Mouse (Mus musculus) C2C12 (cell line): ENCODE data around the gene Dhx37. TPM values are rescaled to one million over a fixed set of nuclear protein-coding genes. Genes with fewer than 3 reads are reported as not detected.

ENCODE experiments used
- H3K27me3 ChIP-seq: one replicate; pipeline ENCODE4 v1.6.1; 2011; ENCODE audit not compliant: control insufficient read depth, insufficient read depth, insufficient read length
- H3K36me3 ChIP-seq: one replicate; pipeline ENCODE4 v1.6.1; 2011; ENCODE audit not compliant: control insufficient read depth, insufficient read depth
- H3K4me3 ChIP-seq: one replicate; pipeline ENCODE4 v1.5.1; 2011; ENCODE audit warnings: mild to moderate bottlenecking, control low read depth; ENCODE audit not compliant: poor library complexity, insufficient read depth, severe bottlenecking
- H3K79me2 ChIP-seq: one replicate; pipeline ENCODE4 v1.6.1; 2011; ENCODE audit not compliant: control insufficient read depth, insufficient read depth
- H3K79me3 ChIP-seq: one replicate; pipeline ENCODE4 v1.6.1; 2011; ENCODE audit warnings: low read depth, control low read depth
- H3ac ChIP-seq: one replicate; pipeline ENCODE3; 2011; ENCODE audit warnings: low read depth; ENCODE audit not compliant: control insufficient read depth, insufficient read length
- CEBPB ChIP-seq: IDR thresholded peaks from one replicate; pipeline ENCODE4 v1.6.1; 2011; ENCODE audit warnings: low read depth, mild to moderate bottlenecking, control low read depth, moderate library complexity
- CTCF ChIP-seq: IDR thresholded peaks from one replicate; pipeline ENCODE4 v1.5.1; 2011; ENCODE audit not compliant: control insufficient read depth, insufficient read depth, insufficient read length
- FOSL1 ChIP-seq: IDR thresholded peaks from one replicate; pipeline ENCODE4 v1.8.0; 2011; ENCODE audit warnings: mild to moderate bottlenecking, low read length; ENCODE audit not compliant: poor library complexity, insufficient read depth, severe bottlenecking
- MAX ChIP-seq: IDR thresholded peaks from one replicate; pipeline ENCODE4 v1.6.1; 2011; ENCODE audit warnings: mild to moderate bottlenecking, control low read depth
- MYOD1 ChIP-seq: IDR thresholded peaks from one replicate; pipeline ENCODE4 v1.6.1; 2011; ENCODE audit warnings: low read depth; ENCODE audit not compliant: control insufficient read depth, insufficient read length
- MYOG ChIP-seq: IDR thresholded peaks from one replicate; pipeline ENCODE4 v1.6.1; 2011; ENCODE audit not compliant: control insufficient read depth, insufficient read length; ENCODE audit errors: extremely low read depth
- USF1 ChIP-seq: IDR thresholded peaks from one replicate; pipeline ENCODE4 v1.6.1; 2011; ENCODE audit warnings: low read depth, mild to moderate bottlenecking, control low read depth, moderate library complexity
- polyA plus RNA-seq: library from polyadenylated mRNA; unstranded; fragments of >200 nt; fragmentation: generic; extraction: Trizol; gene quantifications from one replicate; pipeline ENCODE4 v1.2.1, GENCODE M21; 2012; ENCODE audit warnings: missing spikeins

The Dhx37 gene
- polyA plus RNA-seq, 1 experiment, result 25.2 TPM

- H3ac ChIP-seq, result peak overlapping the region; percentile 37
- peaks cover 32% of the 10 kb centered on the region for H3K36me3 ChIP-seq
- H3K4me3 ChIP-seq, result peak overlapping the region; percentile 80
- peaks cover 61% of the 10 kb centered on the region for H3K79me2 ChIP-seq
- peaks cover 53% of the 10 kb centered on the region for H3K79me3 ChIP-seq
- no peaks in the 10 kb centered on the region for H3K27me3 ChIP-seq
- no peak for TF ChIP-seq FOSL1
- TF ChIP-seq MAX, result no peak
Measured at GRCm38 (mm10) chr5:125476799-125477198, 42.9 kb upstream of the Dhx37 start.

GRCm38 (mm10) chr5:125476286-125476625, 42.3 kb upstream of the Dhx37 start:
- Histone ChIP-seq H3K27me3 (no peaks in the 10 kb centered on the region), H3ac (peak overlapping the region; percentile 70), H3K79me2 (peaks cover 56% of the 10 kb centered on the region), H3K4me3 (peak overlapping the region; percentile 80), H3K36me3 (peaks cover 27% of the 10 kb centered on the region), H3K79me3 (peaks cover 48% of the 10 kb centered on the region)
- no peak for TF ChIP-seq CTCF
- no peak for TF ChIP-seq MYOD1
- TF ChIP-seq MAX, result no peak
- TF ChIP-seq CEBPB, result no peak
- no peak for TF ChIP-seq USF1
- no peak for TF ChIP-seq FOSL1
- TF ChIP-seq MYOG, result no peak

GRCm38 (mm10) chr5:125475601-125476285, 41.8 kb upstream of the Dhx37 start, which contains the start of gene Aacs:
Gene Aacs, plus strand, starts transcription at chr5:125475814.
- peak within 1 kb of the TSS; percentile 70 for H3ac ChIP-seq
- peaks cover 43% of the 10 kb centered on the region for H3K79me3 ChIP-seq
- H3K79me2 ChIP-seq, result peaks cover 51% of the 10 kb centered on the region
- TF ChIP-seq CEBPB, result peak; percentile 99
- TF ChIP-seq MYOG, result no peak
- no peak for TF ChIP-seq USF1
- no peak for TF ChIP-seq MYOD1
- TF ChIP-seq MAX, result peak; percentile 93
- no peak for TF ChIP-seq FOSL1
- no peaks in the 10 kb centered on the region for H3K27me3 ChIP-seq
- H3K36me3 ChIP-seq, result peaks cover 23% of the 10 kb centered on the region
- H3K4me3 ChIP-seq, result peak within 1 kb of the TSS; percentile 80

GRCm38 (mm10) chr5:125475030-125475429, 41.1 kb upstream of the Dhx37 start:
- H3K79me2 ChIP-seq, result peaks cover 44% of the 10 kb centered on the region
- H3K79me3 ChIP-seq, result peaks cover 37% of the 10 kb centered on the region
- peaks cover 18% of the 10 kb centered on the region for H3K36me3 ChIP-seq
- peak overlapping the region; percentile 45 for H3ac ChIP-seq
- H3K27me3 ChIP-seq, result no peaks in the 10 kb centered on the region
- H3K4me3 ChIP-seq, result peak overlapping the region; percentile 21
- TF ChIP-seq MAX, result no peak
- TF ChIP-seq MYOD1, result no peak
- TF ChIP-seq MYOG, result no peak
- TF ChIP-seq USF1, result no peak
- no peak for TF ChIP-seq CEBPB
- TF ChIP-seq CTCF, result no peak
- TF ChIP-seq FOSL1, result no peak

DNA sequence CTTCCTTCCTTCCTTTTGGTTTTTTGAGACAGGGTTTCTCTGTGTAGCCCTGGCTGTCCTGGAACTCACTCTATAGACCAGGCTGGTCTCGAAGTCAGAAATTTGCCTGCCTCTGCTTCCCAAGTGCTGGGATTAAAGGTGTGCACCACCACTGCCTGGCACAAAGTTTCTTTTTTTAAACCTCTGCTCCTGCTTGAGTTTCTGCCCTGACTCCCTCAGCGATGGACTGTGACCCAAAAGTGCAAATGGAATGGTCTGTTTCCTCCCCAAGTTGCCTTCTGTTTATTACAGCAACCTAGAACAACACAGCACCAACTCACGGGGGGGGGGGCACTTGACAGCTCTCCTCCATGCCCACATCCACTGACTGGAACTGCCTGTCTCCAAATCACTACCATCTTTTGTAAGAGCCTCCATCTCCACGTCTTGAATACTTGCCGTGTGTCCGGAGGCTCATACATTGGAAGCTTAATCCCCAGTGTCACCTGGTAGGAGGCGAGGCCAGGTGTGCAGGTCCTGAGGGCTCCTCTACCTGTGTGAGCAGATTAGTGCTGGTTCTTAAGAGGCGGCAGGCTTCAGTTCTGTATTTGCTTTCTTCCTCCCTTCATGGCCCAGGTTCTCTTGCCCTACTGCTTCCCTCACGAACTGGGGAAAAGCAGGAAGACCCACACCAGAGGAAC, 39.0 kb upstream of the Dhx37 start:
- H3K4me3 ChIP-seq, result no peak overlapping the region
- no peaks in the 10 kb centered on the region for H3K27me3 ChIP-seq
- no peak for TF ChIP-seq FOSL1
- no peak for TF ChIP-seq MYOD1
- no peak for TF ChIP-seq MAX
- TF ChIP-seq CTCF, result no peak
- no peak for TF ChIP-seq CEBPB
- H3ac ChIP-seq, result no peak overlapping the region
- peaks cover under 1% of the 10 kb centered on the region for H3K36me3 ChIP-seq
- peaks cover 23% of the 10 kb centered on the region for H3K79me2 ChIP-seq
- H3K79me3 ChIP-seq, result peaks cover 19% of the 10 kb centered on the region

DNA sequence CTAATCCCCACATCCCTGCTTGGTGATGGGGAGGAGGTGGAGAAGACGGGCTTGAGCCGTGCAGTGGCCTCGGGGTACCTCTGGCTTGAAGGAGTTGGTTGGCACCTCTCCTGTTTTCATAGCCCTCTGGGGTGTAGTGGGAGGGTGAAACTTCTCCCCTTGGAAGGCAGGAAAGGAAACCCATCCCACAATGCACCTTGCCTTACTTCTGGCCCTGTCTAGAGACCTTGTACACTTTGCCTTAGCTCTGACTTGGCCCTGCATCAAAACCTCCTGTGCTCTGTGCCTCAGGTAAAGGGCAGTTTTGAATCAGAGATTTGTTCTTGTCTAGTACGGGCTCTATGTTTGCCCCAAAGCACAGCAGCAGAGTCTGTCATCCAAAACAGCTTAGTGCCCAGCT, 36.8 kb upstream of the Dhx37 start:
- no peak overlapping the region for H3K4me3 ChIP-seq
- no peak overlapping the region for H3ac ChIP-seq
- no peak for TF ChIP-seq USF1
- no peak for TF ChIP-seq CTCF
- no peak for TF ChIP-seq FOSL1
- no peak for TF ChIP-seq MYOD1
- no peak for TF ChIP-seq CEBPB
- TF ChIP-seq MYOG, result no peak
- no peak for TF ChIP-seq MAX
- no peaks in the 10 kb centered on the region for H3K79me3 ChIP-seq
- H3K79me2 ChIP-seq, result peaks cover under 1% of the 10 kb centered on the region
- no peaks in the 10 kb centered on the region for H3K36me3 ChIP-seq
- no peaks in the 10 kb centered on the region for H3K27me3 ChIP-seq
